Mouse (Mus musculus) layer of hippocampus, postnatal 25 days (tissue): ENCODE data around the gene Gli2. TPM values are rescaled to one million over a fixed set of nuclear protein-coding genes. Genes with fewer than 3 reads are reported as not detected.

ENCODE experiments used
- DNase-seq, 2 experiments: peaks; one replicate each; pipeline ENCODE4 v3.0.0; 2022; ENCODE audit warnings: mixed read lengths in 2 of 2, low spot score in 1 of 2; ENCODE audit errors: extremely low spot score in 1 of 2
- total RNA-seq, 2 experiments: library from RNA; stranded (reverse); gene quantifications; 2 replicates each; pipeline ENCODE4 v1.2.3; 2021

Gene Gli2
- total RNA-seq, 2 experiments from 2014 or later, result 3.4 to 4.1 TPM

DNA sequence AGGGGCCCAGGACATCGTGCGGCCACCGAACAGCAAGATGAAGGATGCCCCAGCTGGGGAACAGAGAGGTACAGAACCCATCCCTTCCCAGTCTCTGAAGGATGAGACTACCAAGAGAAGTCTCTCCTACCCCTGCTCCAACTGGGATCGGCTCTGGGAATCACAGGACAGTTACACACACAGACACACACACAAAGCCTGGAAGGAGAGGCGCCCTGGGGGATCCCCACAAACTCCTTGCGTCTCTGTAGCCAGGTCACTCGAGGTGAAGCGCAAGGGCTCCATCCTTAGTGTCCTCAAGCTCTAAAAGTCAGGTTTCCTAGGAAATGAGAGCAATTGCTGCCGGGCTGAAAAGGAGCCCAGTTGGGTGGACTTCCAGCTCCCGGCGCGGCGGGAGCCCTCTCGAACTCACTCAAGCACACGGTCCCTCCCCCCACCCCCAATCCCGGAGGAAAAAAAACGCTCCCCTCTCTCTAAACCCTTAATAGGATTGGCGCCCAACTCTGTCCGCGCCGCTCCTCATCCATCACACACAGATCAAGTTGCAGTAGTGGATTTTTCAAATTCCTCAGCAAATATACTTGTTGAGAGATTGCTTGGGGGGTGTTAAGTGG, 1.4 kb downstream of the Gli2 start:
- no peak for DNase-seq

DNA sequence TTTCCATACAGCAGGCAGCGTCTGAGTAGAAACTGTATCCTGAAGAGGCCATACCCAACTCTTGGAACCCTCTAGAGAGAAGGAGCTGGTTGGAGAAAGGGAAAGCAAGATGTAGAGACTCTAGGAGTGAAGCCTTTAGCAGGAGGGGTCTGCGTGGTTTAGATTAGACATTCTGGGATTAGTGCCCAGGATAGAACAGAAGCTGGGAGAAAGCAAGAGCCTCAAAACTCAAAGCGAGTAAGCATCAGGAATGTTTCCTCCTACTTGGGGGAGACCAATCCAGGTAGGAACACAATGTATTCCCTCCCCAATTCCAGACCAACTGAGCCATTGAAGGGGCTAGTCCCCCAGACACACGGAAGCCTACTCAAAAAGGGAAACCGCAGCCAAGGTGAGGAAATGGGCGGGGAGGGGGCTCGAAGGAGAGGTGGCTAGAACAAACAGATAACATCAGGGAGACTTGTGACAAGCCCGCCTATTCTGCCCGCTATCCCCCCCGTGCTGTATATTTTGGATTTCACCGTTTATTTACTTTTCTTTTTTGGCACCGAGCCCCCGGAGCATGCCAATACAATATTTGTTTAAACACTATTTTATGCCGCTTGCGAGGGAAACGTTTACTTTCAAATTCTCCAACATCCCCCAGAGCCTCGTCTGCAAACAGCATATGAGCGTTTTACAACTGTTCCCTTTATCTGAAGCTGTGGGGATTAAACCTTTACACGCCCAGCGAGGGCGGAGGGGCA, 2.1 kb downstream of the Gli2 start:
- DNase-seq, result no peak

DNA sequence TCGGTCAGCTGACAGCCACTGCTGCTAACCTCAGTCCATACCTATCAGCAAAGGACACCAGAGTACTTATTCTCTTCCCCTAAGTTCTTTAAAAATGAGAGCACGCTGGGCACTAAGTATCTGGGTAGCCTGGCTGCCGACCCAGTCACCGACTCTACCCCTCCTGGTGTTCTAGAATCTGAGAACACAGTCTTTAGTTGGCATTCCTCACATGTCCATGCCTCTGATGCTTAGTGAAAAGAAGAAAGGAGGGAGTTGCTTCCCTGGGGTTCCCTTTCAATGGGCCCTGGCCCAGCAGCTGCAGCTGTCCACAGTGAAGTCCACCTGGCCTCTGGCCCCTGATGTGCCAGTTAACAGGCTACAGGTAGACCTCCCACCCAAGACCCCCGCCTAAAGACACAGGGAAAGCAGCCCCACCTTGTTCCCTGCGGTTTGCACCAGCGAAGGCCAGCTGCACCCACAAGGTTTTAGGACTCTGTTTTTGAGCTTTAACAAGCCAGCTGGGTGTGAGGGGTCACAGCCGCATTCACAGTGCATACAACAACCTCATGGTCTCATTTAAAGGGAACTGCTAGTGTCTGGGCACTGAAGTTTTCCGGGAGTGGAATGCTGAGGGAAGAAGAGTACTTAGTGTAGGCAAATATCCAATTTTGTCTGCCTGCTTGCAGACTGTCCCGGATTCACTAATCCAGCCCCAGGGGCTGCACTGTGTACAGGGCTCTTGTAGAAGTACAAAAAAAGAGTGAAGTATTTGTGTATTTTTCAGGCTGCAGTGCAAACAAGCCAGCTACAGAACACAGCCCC, 3.4 kb downstream of the Gli2 start:
- DNase-seq, result no peak

DNA sequence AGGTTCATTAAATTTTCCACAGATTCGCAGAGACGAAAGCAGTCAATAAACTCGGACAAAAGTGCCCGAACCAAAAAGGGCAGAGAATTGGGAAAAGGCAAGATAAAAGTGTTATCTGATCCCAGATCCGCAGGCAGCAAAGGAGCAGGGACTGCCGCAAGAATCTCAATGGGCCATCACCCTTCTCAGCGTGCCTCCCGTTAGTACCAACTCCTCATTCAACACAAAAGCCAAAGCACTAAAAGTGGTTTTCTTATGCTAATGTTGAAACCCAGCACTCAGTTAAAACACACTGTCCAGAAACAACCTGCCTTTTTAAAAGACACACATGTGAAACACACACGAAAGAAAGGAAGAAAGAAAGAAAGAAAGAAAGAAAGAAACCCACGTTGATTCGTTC, 4.4 kb downstream of the Gli2 start:
- no peak for DNase-seq

DNA sequence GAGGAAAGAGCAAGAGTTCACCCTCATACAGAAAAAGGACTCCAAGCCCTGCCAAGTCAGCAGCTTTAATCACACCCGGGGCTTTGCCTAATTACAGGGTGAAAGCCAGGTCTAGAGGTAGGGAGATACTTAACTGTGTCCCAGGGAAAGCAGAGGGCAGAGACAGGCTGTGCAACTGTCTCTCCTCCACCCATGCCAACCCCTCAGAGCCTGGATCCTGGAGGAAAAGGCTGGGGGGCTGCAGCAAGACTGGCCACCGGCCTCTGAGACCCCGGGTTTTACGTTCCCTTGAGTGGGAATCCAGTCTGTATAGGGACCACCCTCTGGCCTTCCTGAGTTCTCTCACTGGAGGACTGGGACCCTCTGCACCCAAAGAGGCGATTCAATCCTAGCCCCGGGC, 4.9 kb downstream of the Gli2 start:
- DNase-seq, result no peak

DNA sequence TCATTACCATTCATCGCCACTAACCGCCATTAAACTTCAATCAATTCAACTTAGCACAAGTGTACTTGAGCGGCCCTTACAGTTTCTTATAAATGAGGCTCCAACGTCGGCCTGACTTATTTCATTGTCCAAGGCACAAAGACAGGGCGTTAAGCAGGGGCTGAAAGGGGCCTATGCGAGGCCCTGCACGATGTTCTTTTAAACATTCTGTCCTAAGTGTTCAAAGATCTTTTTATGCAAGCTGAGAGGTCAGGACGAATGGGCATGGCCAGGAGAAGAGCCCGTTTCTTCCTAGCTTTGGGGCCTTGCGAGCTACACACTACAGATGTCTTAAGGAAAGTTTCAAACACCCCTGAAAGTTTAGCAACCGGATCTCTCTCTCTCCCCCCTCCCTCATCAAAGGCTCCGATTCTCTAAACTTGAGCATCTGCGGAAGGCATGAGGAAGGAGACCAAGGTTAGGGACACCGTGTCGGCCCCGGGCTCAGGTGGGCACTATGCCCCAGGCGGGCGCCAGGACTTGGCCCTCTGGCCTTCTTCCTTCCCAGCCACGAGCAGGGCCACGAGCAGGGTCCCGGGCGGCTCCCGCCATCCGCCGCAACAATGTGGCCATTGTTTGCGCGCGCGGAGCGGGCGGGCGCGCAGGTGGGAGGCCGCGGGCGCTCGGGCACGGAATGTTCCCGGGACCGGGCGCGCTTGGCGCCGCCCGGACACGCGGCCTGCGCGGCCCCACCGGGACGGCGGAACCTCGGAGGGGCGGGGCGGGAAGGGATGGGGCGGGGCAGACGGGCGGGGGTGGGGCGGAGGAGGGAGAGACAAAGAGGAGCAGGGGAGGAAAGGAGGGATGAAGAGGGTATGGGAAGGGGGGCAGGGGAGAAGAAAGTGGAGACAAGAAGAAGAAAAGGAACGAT, 5.7 kb downstream of the Gli2 start:
- no peak for DNase-seq

DNA sequence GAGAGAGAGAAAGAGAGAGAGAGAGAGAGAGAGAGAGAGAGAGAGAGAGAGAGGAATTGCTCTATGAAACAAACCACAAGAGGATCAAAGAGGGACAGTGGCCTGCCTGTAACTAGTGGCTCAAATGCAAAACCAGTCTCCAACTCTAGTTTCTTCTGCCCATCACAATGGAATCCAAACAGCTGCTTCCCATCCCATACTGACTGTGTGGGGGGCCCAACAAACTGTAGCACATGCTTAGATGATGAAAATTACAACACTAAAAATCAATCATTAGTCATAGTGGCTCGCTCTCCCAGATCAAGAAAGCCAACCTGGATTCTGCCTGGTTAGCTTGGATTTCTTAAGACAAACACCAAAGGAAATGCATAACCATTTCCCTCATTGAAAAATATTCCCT, 15.0 kb downstream of the Gli2 start:
- DNase-seq, result no peak

DNA sequence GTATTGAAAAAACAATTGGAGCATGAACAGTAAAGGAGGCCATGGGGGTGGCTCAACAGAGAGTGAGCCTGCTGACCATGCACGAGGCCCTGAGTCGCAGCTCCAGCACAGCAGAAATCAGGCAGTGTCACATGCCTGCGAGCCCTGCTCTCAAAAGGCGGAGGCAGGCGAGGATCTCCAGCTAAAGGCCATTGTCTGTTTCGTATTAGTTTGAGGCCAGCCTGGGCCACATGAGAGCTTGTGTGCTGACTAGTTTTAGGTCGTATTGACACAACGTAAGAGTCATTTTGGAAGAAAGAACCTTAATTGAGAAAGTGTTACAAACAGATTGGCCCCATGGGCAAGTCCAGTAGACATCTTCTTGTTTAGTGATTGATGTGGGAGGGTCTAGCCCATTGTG, 17.5 kb downstream of the Gli2 start:
- no peak for DNase-seq

DNA sequence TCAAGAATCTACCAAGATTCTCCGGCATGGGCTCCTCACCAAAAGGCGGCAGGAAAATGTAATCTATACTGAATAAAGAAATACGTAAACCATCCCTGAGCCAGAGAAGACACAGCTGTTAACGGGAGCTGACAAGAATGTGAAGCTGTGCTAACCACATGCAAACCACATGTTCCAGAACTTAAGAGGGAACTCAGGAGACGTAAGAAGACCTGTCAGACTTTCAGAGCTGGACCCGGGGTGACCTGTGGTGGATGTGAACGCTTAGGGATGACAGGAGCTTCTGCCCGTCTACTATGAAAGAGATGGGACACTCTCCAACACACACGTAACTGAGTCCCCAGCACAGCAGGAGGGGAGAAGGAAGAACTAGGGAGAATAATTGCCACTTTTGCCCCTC, 18.1 kb downstream of the Gli2 start:
- DNase-seq, result no peak

DNA sequence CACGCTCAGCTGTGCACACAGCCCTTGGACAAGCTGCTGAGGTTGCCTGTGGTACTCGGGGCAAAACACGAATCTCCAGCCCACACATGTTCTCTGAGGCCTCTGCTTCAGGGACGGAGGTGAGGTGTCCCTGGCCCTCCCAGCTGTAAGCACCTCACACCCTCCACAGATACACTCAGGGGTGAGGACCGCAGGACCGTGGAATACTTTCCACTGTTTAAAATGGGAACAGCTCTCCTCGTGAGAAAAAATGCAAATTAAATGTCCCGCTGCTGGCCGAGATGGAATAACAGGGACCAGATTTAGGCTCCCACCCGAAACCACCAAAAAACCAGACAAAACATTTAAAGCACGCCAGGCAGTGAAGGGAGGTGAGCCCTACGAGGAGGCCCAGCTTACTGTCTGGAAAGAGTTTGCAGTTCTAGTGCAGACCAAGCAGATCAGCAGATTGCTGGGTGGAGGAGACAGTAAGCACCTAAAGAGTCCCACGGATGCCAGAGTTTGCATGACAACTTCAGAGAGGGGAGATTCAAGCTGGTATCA, 19.2 kb downstream of the Gli2 start:
- peak in 1 of 2 experiments; percentile 48 for DNase-seq

DNA sequence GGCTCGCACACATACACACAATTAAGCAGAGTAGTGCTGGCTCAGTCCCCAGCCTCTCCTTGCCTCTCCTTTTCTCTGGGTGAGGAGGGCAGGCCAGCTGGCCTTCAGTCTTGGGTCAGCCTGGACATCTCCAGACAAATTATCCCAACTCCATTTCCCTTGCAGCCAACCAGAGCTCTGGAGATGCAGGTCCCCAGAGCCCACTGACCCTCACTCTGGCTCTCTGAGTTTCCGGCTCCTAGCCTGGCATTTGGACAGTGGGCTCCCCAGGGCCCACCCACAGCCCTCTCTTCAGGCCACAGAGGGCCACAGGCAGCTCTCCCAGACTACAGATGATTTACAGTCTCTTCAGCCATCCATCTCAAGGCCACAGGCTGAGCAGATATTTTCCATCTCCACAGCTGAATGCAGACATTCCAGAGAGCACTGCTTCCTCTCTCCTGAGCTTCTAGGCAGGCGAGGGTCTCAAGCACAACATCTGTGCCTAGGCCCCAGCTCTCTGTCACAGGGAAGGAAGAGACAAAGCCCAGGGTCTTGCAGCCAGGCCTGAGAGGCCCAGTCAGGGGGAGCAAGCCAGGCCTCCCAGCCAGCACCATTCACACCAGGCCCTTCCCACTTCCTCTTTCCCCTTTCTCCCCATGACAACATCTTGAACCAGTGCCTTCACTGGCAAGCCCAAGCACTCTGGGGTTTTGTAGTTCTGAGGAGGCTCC, 19.8 kb downstream of the Gli2 start:
- peak in 1 of 2 experiments; percentile 42 for DNase-seq

DNA sequence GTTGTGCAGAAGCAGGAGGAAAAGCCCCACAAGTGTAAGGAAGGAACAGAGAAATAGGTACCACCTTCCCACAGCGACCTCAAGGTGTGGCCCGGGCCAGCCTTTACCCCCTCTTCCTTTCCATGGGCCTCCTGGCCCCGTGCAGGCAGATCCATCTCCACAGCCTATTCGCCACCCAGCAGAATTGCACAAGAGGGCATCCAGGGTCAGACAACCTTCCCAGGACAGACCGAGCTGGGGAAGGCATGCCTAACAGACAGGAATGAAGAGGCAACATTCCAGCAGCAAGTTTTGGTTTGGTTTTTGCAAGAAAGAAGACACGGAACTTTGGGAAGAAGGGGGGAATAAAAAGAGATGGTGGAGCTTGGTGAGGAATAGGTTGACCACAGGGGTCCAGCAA, 22.2 kb downstream of the Gli2 start:
- no peak for DNase-seq

DNA sequence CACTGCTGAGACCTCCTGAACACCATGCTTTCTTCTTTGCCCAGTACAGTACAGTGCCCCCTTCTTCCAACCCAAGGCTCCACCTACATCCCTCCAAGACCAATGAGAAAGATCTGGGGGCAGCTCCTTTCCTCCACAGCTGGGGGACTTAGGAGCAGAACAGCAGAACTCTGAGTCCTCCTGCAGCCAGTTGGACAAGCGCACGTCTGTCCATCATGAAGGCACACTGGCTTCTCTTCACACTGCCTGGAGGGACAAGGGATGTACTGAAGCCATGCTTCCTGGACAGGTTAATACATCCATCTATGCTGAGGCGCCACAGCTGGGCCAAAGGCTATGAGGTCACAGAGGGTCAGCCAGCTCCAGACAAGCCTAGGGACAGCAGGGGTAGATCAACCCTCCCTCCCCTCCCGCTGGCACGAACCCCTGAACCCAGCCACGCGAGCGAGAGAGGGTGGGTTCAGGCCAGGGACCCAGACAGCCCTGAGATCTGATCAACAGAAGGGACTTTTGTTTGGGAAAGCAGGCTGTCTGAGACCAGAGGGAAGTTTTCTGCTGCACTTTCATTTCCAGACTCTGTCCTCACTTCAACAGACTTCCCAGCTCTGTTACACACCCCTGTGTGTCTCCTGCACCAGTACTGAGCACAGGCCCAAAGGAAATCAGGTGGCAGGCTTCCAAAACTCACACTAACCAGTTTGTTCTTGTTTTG, 27.6 kb downstream of the Gli2 start:
- no peak for DNase-seq

DNA sequence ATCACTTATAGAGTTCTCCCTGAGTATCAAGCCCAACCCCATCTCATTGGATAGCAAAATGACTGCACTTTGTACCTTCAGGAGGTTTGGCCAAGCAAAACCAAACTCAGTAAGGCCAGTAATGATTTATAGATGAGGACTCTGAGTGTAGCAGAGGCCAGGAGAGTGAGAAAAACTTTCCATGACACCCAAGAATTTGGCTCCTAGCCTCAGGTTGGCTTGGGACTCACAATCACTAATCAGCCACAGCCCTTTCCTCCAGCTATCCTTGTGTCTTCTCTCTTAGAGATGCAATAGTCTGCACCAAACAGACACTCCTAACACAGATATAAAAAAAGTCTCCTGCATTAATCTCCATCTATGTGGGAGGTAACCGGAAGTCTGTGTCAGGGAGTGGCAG, 31.1 kb downstream of the Gli2 start:
- DNase-seq, result no peak

DNA sequence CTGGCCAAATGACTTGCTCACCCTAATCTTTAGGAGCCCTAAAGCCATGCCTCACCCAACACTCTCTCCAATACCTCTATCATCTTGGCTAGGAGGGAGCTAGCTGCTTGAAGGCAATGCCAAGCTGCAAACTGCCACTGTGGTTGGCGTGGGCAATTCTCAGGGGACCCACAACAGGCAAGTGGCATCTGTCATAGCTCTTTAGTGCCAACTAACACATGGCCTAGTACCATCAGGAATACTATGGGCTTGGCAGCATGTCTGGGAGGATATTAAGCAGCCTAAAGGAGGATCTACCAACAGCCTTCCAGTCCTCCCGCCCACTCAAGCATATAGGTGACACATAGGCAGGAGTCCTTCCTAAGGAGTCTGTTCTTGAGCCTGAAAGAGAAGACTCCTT, 33.3 kb downstream of the Gli2 start:
- peak; percentile 24 to 26 for DNase-seq

DNA sequence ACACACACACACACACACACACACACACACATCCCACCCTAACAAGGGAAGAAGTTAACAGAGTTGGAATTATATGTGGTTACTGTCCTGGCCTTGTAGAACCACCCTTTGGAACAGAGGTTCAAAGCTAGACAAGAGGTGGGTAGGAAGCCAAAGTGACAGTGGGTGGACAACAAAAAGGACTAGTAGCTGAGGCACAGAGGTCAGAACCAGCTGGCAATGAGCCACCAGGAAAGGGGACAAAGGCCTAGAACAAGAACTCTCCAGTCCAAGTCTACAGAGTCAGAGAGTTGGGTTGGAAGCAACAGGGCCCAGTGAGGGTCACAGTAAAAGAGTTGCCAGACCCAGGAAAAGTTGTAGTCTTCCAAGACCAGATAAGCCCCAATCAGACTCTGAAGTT, 34.4 kb downstream of the Gli2 start:
- DNase-seq, result no peak

DNA sequence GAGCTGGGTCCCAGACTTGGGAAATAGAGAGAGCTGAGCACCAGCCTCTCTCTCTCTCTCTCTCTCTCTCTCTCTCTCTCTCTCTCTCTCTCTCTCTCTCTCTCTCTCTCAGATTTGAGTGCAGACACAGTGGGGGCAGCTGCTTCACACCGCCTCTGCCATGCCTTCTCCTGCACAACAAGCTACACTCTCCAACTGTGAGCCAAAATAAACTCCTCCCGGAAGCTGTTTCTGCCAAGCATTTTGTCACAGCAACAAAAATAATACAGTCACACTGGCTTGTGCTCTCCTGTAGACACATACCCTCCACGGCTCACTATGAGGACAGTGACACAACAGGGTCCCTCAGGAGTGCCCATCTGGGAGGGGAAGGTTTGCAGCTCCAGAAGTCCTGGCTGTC, 36.6 kb downstream of the Gli2 start:
- DNase-seq, result no peak

DNA sequence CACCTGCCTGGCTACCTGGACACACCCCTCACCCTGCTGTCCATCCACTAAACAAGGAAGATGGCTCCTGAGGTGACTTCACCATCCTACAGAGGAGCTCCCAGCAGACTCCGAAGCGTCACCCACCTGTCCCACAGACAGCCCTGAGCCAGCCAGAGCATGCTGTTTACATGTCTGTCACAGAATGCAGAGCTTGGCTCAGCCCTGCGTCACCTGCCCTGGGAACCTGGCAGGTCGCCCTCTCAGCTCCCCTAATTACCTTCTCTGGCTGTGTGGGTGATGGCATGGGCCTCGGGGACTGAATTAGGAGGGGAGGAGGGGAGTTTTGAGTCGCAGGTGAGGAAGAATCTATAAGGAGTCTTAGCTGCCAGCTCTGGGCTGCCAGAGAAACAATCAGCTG, 38.3 kb downstream of the Gli2 start:
- no peak for DNase-seq

DNA sequence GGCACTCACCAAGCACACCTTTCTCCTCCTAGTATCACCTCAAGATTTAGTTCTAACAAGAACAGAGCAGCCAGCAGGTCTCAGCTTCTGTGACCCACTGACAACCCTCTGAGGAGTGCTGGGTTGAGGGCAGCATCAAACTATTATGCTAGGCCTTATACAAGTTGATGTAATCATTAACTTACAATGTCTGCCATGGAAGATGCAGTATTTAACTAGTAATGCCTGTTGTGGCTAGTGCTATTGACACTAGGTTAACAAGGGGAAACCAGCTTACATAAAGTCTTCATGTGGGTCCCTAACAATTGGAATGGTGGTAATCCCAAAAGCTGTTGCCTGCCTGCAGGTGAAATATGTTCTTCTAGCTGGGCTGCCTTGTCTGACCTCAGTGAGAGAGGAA, 44.5 kb downstream of the Gli2 start:
- no peak for DNase-seq
